ENCODE assay signal across 9 mouse cellular contexts in the genomic region with DNA sequence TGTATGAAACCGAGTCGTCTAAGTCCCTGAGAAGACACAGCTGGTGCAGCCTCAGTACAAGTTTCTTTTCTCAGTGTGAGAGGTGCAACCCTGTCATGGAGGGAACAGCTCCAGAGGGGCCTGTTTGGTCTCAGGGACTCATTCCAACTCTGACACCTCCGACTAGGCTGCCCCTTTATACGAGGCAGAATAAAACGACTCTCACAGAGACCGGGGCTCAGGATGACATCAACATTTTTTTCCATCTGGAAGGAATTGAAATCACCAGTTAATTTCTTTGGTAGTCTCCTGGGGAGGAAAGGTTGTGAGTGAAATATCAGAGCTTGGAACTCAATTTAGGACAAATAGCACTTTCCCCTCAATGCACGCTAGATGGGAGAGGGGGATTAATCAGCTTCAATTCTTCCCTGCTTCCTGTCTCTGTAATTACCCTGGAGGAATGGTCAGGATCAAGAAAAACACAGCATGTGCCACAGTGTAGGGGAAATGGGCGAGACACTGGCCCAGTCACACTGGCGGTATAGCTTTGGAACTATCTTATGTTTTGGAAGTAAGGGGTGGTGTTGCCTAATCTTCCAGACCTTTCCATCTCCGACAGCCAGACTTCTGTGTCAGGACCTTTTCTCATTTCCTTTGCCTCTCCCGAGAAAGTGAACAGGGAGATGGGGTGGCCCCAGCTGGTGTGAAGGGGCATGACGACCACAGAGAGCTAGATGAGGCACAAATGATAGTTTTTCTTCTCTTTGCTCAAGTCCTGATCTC. TPM values are rescaled to one million over a fixed set of nuclear protein-coding genes. Genes with fewer than 3 reads are reported as not detected.
DNase-seq lines count a peak whose midpoint lies in the region; ATAC-seq and TF ChIP-seq lines count a peak whose summit lies in the region.
"Had no signal": no experiment of that assay in that cellular context is flagged by ENCODE, and none has a peak within 500 bp of the region (broad histone marks: within the 10 kb centered on the region; RNA-seq: fewer than 3 reads in every experiment).

No protein-coding gene starts in this region.

- no peak for DNase-seq in kidney, adult 2 months
- peak; percentile 63 for DNase-seq in forelimb bud, embryonic 11.5 days (ENCODE audit: low read depth, low spot score)
- no peak for DNase-seq in frontal cortex, postnatal 14 days (ENCODE audit: low spot score in 2 of 2)
- no peak for DNase-seq in layer of hippocampus, postnatal 25 days (ENCODE audit: extremely low spot score in 1 of 2, low spot score in 1 of 2)
- DNase-seq in cerebellum, adult 9-11 months = no peak

- H3K4me2 ChIP-seq in kidney, embryonic 16.5 days (replicated peaks; ENCODE audit: low read depth, low read length) = no peak overlapping the region; the same call in 1 of the 2 replicates
- no peak overlapping the region for H3K4me2 ChIP-seq in hindbrain, embryonic 16.5 days (ENCODE audit: low read length)
- no peak overlapping the region for H3K4me2 ChIP-seq in neural tube, embryonic 15.5 days
- H3K4me2 ChIP-seq: liver, embryonic 15.5 days had no signal

- no peaks in the 10 kb centered on the region for H3K9me3 ChIP-seq in kidney, embryonic 16.5 days (ENCODE audit: low read length)
- no peaks in the 10 kb centered on the region for H3K9me3 ChIP-seq in hindbrain, embryonic 16.5 days (ENCODE audit: control insufficient read depth, low read length)
- H3K9me3 ChIP-seq in neural tube, embryonic 15.5 days (replicated peaks) = no peaks in the 10 kb centered on the region
- H3K9me3 ChIP-seq: liver, embryonic 15.5 days had no signal

- 20% methylated on average over 12 of the region's 12 CpGs for WGBS in kidney, embryonic 16.5 days
- WGBS in kidney, adult 2 months = 44% methylated on average over 12 of the region's 12 CpGs
- 43% methylated on average over 12 of the region's 12 CpGs for WGBS in hindbrain, embryonic 16.5 days
- WGBS in neural tube, embryonic 15.5 days = 52% methylated on average over 12 of the region's 12 CpGs

- peak overlapping the region; percentile 88 for H3K27ac ChIP-seq in kidney, embryonic 16.5 days (ENCODE audit: low read length)
- no peak overlapping the region; the same call in 1 of the 2 replicates for H3K27ac ChIP-seq in kidney, adult 2 months (ENCODE audit: insufficient read depth, low read depth, low read length)
- H3K27ac ChIP-seq in hindbrain, embryonic 16.5 days (ENCODE audit: low read depth, low read length) = no peak overlapping the region
- H3K27ac ChIP-seq in neural tube, embryonic 15.5 days (replicated peaks) = peak overlapping the region; percentile 37; the same call in 1 of the 2 replicates
- H3K27ac ChIP-seq: liver, embryonic 15.5 days had no signal

- H3K9ac ChIP-seq in kidney, embryonic 16.5 days (replicated peaks; ENCODE audit: low read length) = no peak overlapping the region
- H3K9ac ChIP-seq in hindbrain, embryonic 16.5 days (ENCODE audit: low read depth, low read length) = no peak overlapping the region
- no peak overlapping the region for H3K9ac ChIP-seq in neural tube, embryonic 15.5 days (replicated peaks)
- H3K9ac ChIP-seq: liver, embryonic 15.5 days had no signal

- peaks cover 16% of the 10 kb centered on the region for H3K4me1 ChIP-seq in kidney, embryonic 16.5 days (ENCODE audit: insufficient read depth, low read length)
- no peaks in the 10 kb centered on the region for H3K4me1 ChIP-seq in kidney, adult 2 months (ENCODE audit: control insufficient read depth, insufficient read depth, low read length)
- H3K4me1 ChIP-seq in hindbrain, embryonic 16.5 days (ENCODE audit: control insufficient read depth, insufficient read depth, low read depth, low read length) = 0 out of 2 replicates have a peak, but pooled peaks cover 5% of the 10 kb centered on the region
- H3K4me1 ChIP-seq in neural tube, embryonic 15.5 days = peaks cover 6% of the 10 kb centered on the region; the same call in 1 of the 2 replicates
- H3K4me1 ChIP-seq: liver, embryonic 15.5 days had no signal

- no peak for TF ChIP-seq CTCF in kidney, adult 2 months (conservative IDR thresholded peaks at IDR 0.05; ENCODE audit: insufficient read depth, insufficient read length, low read depth, low read length)

- H3K4me3 ChIP-seq in kidney, embryonic 16.5 days (ENCODE audit: low read length) = no peak overlapping the region
- H3K4me3 ChIP-seq in kidney, adult 2 months (ENCODE audit: insufficient read depth, low read depth, low read length) = no peak overlapping the region
- no peak overlapping the region for H3K4me3 ChIP-seq in hindbrain, embryonic 16.5 days (ENCODE audit: low read length)
- no peak overlapping the region for H3K4me3 ChIP-seq in neural tube, embryonic 15.5 days (replicated peaks)
- H3K4me3 ChIP-seq: liver, embryonic 15.5 days had no signal

- H3K27me3 ChIP-seq in kidney, embryonic 16.5 days (ENCODE audit: insufficient read depth, low read length) = no peaks in the 10 kb centered on the region
- no peaks in the 10 kb centered on the region for H3K27me3 ChIP-seq in kidney, adult 2 months (replicated peaks; ENCODE audit: control insufficient read depth, insufficient read depth, low read length)
- H3K27me3 ChIP-seq in hindbrain, embryonic 16.5 days (replicated peaks; ENCODE audit: control insufficient read depth, insufficient read depth, low read length) = no peaks in the 10 kb centered on the region
- H3K27me3 ChIP-seq in neural tube, embryonic 15.5 days (replicated peaks) = no peaks in the 10 kb centered on the region
- H3K27me3 ChIP-seq: liver, embryonic 15.5 days had no signal

- no peak for TF ChIP-seq POLR2A in kidney, adult 2 months (IDR thresholded peaks at IDR 0.05; ENCODE audit: low read depth, low read length)

- no peaks in the 10 kb centered on the region for H3K36me3 ChIP-seq in kidney, embryonic 16.5 days (ENCODE audit: insufficient read depth, low read length)
- H3K36me3 ChIP-seq in kidney, adult 2 months (ENCODE audit: control insufficient read depth, insufficient read depth, low read length) = no peaks in the 10 kb centered on the region
- no peaks in the 10 kb centered on the region for H3K36me3 ChIP-seq in hindbrain, embryonic 16.5 days (ENCODE audit: control insufficient read depth, insufficient read depth, low read length)
- H3K36me3 ChIP-seq in neural tube, embryonic 15.5 days = no peaks in the 10 kb centered on the region
- H3K36me3 ChIP-seq: liver, embryonic 15.5 days had no signal

- ATAC-seq in kidney, embryonic 16.5 days (ENCODE audit: low FRiP score, low TSS enrichment) = peak; percentile 98
- peak; percentile 37; the same call in 1 of the 2 replicates for ATAC-seq in hindbrain, embryonic 16.5 days
- ATAC-seq in neural tube, embryonic 15.5 days (ENCODE audit: low FRiP score) = no peak

RNA-seq across cellular contexts. Expression of a gene that starts 28.1 kb away (rescaled TPM):
- polyA plus RNA-seq in kidney, embryonic 16.5 days (2015; fragmentation: Nextera tagmentation; extraction: Ambion mirVana) = 8.6 and 9.5 TPM in 2 replicates
- polyA plus RNA-seq in kidney, adult 2 months (2012; rRNA removed) = 2.8 TPM in 2 replicates
- polyA plus RNA-seq in hindbrain, embryonic 16.5 days (2015; fragmentation: Nextera tagmentation; extraction: Ambion mirVana) = 3.2 and 4.7 TPM in 2 replicates
- polyA plus RNA-seq in neural tube, embryonic 15.5 days (2015; fragmentation: Nextera tagmentation; extraction: Ambion mirVana) = 3.4 and 4.5 TPM in 2 replicates
- 1 to 10 TPM; 4.1 to 4.9 TPM for total RNA-seq in layer of hippocampus, postnatal 25 days (2021)

RNA-seq across cellular contexts. Expression of a gene that starts 50.1 kb away (rescaled TPM):
- 28.9 and 29.1 TPM in 2 replicates for polyA plus RNA-seq in kidney, embryonic 16.5 days (2015; fragmentation: Nextera tagmentation; extraction: Ambion mirVana)
- 5.9 and 6.0 TPM in 2 replicates for polyA plus RNA-seq in kidney, adult 2 months (2012; rRNA removed)
- polyA plus RNA-seq in hindbrain, embryonic 16.5 days (2015; fragmentation: Nextera tagmentation; extraction: Ambion mirVana) = 35.4 and 36.2 TPM in 2 replicates
- 35.3 and 36.1 TPM in 2 replicates for polyA plus RNA-seq in neural tube, embryonic 15.5 days (2015; fragmentation: Nextera tagmentation; extraction: Ambion mirVana)
- total RNA-seq in layer of hippocampus, postnatal 25 days (2021) = 10 to 100 TPM; 23.8 to 29.9 TPM

Comparison
In these comparisons a context has a peak if more than half of its experiments do, and no peak if none do; other contexts are left out.
1. H3K27ac ChIP-seq: peak in kidney, embryonic 16.5 days (single experiment) and neural tube, embryonic 15.5 days (single experiment); none in kidney, adult 2 months (single experiment) and hindbrain, embryonic 16.5 days (single experiment).